Mouse (Mus musculus) heart, adult 2 months (tissue): ENCODE measurements at regions not wholly inside any gene's neighbourhood (a gene's known extent, or its start where the extent isn't known, plus 50 kb on each side); places are given as distances from the start of the nearest gene placed in this dataset.

Source experiments
- DNase-seq, 2 experiments: peaks; one replicate each; pipeline ENCODE4 v3.0.0; 2021
- H3K27ac ChIP-seq: fragments of 200-600 bp; 2 replicates; pipeline ENCODE4 v1.8.1; 2022
- H3K27me3 ChIP-seq: fragments of 200-500 bp; 2 replicates; pipeline ENCODE4 v1.6.1; 2012; ENCODE audit warnings: mild to moderate bottlenecking, low read length, inconsistent platforms, mixed read lengths; ENCODE audit not compliant: control insufficient read depth, insufficient read depth
- H3K36me3 ChIP-seq: fragments of 200-500 bp; 2 replicates; pipeline ENCODE4 v1.6.1; 2012; ENCODE audit warnings: low read length, inconsistent platforms; ENCODE audit not compliant: control insufficient read depth, insufficient read depth
- H3K4me1 ChIP-seq: fragments of 200-500 bp; 2 replicates; pipeline ENCODE4 v1.6.1; 2011; ENCODE audit warnings: low read length; ENCODE audit not compliant: control insufficient read depth, insufficient read depth
- H3K4me3 ChIP-seq: fragments of 200-600 bp; 2 replicates; pipeline ENCODE4 v1.8.1; 2022
- H3K79me2 ChIP-seq: fragments of 200-500 bp; replicated peaks from 2 replicates; pipeline ENCODE4 v1.6.1; 2012; ENCODE audit warnings: mild to moderate bottlenecking, inconsistent platforms, low read length, moderate library complexity, mixed read lengths; ENCODE audit not compliant: control insufficient read depth, insufficient read depth
- H3K9ac ChIP-seq: fragments of 200-500 bp; 2 replicates; pipeline ENCODE4 v1.6.1; 2012; ENCODE audit warnings: low read depth, mild to moderate bottlenecking, control low read depth, inconsistent platforms, low read length, mixed read lengths
- CTCF ChIP-seq: fragments of 200-600 bp; IDR thresholded peaks from 2 replicates; pipeline ENCODE4 v1.8.1; 2022; ENCODE audit warnings: antibody characterized with exemption, mild to moderate bottlenecking, moderate library complexity
- EP300 ChIP-seq: fragments of 200-500 bp; IDR thresholded peaks from 2 replicates; pipeline ENCODE4 v1.6.1; 2011; ENCODE audit warnings: low read depth, low read length, control low read depth; ENCODE audit not compliant: insufficient read depth
- POLR2A ChIP-seq: fragments of 200-500 bp; IDR thresholded peaks from 2 replicates; pipeline ENCODE4 v1.6.1; 2011; ENCODE audit warnings: mild to moderate bottlenecking, low read depth, low read length, control low read depth; ENCODE audit not compliant: insufficient read depth
- WGBS: fragments of 180-500 bp; shearing (Covaris S2); methylation state at CpG from one replicate; pipeline ENCODE4 v1.1.7; 2018; 5-methylcytosine and 5-hydroxymethylcytosine counted together
- intact Hi-C: fragments of 180-260 bp; cut with DNase I; formaldehyde crosslinking; loops from one replicate; pipeline ENCODE4 v1.15.1; 2025

DNA sequence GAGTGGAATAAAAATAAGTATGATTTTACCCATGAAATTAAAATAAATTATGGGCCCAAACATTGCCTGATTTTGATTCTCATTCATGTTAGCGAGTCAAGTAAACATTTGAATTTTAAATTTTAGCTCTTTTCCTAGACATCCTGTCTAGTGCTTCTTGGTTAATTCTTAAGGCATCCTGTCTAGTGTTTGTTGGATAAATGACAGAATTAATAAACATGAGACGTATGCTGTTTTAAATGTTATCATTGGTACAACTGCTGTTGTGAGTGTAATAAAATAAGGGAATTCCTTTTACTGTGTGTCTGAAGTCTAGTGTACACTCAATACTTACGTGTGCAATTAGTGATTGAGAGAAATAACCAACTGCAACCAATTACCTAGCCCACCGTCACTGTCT is 149.0 kb upstream of the Trpm3 start:
- H3K27ac ChIP-seq, result no peak overlapping the region
- DNase-seq, result no peak
- no peak for TF ChIP-seq EP300
- no peak for TF ChIP-seq CTCF
- TF ChIP-seq POLR2A, result no peak
- 83% methylated on average over 4 of the region's 4 CpGs for WGBS
- H3K9ac ChIP-seq, result no peak overlapping the region
- no peaks in the 10 kb centered on the region for H3K27me3 ChIP-seq
- no peaks in the 10 kb centered on the region for H3K79me2 ChIP-seq
- no peak overlapping the region for H3K4me3 ChIP-seq
- no peaks in the 10 kb centered on the region for H3K4me1 ChIP-seq
- intact Hi-C loops, result no loop called here
- H3K36me3 ChIP-seq, result no peaks in the 10 kb centered on the region

- WGBS, result 68% methylated on average over 4 of the region's 4 CpGs
- Histone ChIP-seq H3K4me1 (no peaks in the 10 kb centered on the region), H3K9ac (no peak overlapping the region), H3K27ac (no peak overlapping the region), H3K27me3 (no peaks in the 10 kb centered on the region), H3K36me3 (no peaks in the 10 kb centered on the region), H3K4me3 (no peak overlapping the region), H3K79me2 (no peaks in the 10 kb centered on the region)
- intact Hi-C loops, result no loop called here
- TF ChIP-seq POLR2A (no peak), CTCF (no peak), EP300 (no peak)
- peak in 1 of 2 experiments; percentile 23 for DNase-seq
Measured at GRCm38 (mm10) chr19:21990970-21991369, 147.9 kb upstream of the Trpm3 start.

DNA sequence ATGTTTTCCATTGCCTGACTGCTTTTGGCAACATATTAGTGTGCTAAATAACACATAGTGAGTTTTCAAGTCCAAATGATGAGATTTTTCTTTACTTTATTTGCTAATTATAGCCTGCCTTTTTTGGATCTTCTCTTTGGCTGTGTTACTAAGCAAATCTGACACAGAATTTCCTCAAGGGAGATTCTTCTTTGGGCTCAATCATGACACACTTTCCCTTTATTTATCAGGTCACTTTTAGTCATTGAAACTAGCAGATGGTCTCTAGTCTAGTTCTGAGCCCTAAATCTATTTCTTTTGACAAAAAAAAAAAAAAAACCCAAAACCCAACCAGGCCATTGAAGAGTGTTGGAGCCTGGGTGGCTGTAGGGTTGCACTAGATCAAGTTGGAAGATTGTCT is 147.4 kb upstream of the Trpm3 start:
- H3K4me1 ChIP-seq, result no peaks in the 10 kb centered on the region
- H3K4me3 ChIP-seq, result no peak overlapping the region
- no peaks in the 10 kb centered on the region for H3K27me3 ChIP-seq
- no peak overlapping the region for H3K9ac ChIP-seq
- intact Hi-C loops, result no loop called here
- TF ChIP-seq CTCF (no peak), EP300 (no peak), POLR2A (no peak)
- no peak for DNase-seq
- H3K27ac ChIP-seq, result no peak overlapping the region
- H3K36me3 ChIP-seq, result no peaks in the 10 kb centered on the region
- no peaks in the 10 kb centered on the region for H3K79me2 ChIP-seq

GRCm38 (mm10) chr19:21999621-22000020 is 139.2 kb upstream of the Trpm3 start:
- Histone ChIP-seq H3K79me2 (no peaks in the 10 kb centered on the region), H3K4me3 (no peak overlapping the region), H3K36me3 (no peaks in the 10 kb centered on the region), H3K27me3 (no peaks in the 10 kb centered on the region), H3K4me1 (no peaks in the 10 kb centered on the region), H3K9ac (no peak overlapping the region), H3K27ac (no peak overlapping the region)
- 90% methylated on average over 5 of the region's 5 CpGs for WGBS
- TF ChIP-seq EP300, result no peak
- TF ChIP-seq POLR2A, result no peak
- TF ChIP-seq CTCF, result no peak
- intact Hi-C loops, result no loop called here
- no peak for DNase-seq

GRCm38 (mm10) chr19:22008053-22008935 is 130.6 kb upstream of the Trpm3 start:
- DNase-seq, result no peak
- H3K4me3 ChIP-seq, result no peak overlapping the region
- no peak overlapping the region for H3K9ac ChIP-seq
- TF ChIP-seq CTCF (no peak), POLR2A (no peak), EP300 (no peak)
- no peaks in the 10 kb centered on the region for H3K79me2 ChIP-seq
- intact Hi-C loops, result no loop called here
- no peaks in the 10 kb centered on the region for H3K36me3 ChIP-seq
- no peaks in the 10 kb centered on the region for H3K4me1 ChIP-seq
- no peaks in the 10 kb centered on the region for H3K27me3 ChIP-seq
- no peak overlapping the region for H3K27ac ChIP-seq
- WGBS, result 84% methylated on average over 13 of the region's 13 CpGs

- intact Hi-C loops, result no loop called here
- 72% methylated on average over 5 of the region's 5 CpGs for WGBS
Measured at GRCm38 (mm10) chr19:22010239-22010638, 128.6 kb upstream of the Trpm3 start.

More at GRCm38 (mm10) chr19:22010239-22010638, 128.6 kb upstream of the Trpm3 start:
- no peaks in the 10 kb centered on the region for H3K27me3 ChIP-seq
- no peaks in the 10 kb centered on the region for H3K36me3 ChIP-seq
- TF ChIP-seq CTCF (no peak), POLR2A (no peak), EP300 (no peak)
- no peak for DNase-seq
- no peaks in the 10 kb centered on the region for H3K4me1 ChIP-seq
- no peak overlapping the region for H3K27ac ChIP-seq
- no peak overlapping the region for H3K9ac ChIP-seq
- no peaks in the 10 kb centered on the region for H3K79me2 ChIP-seq
- no peak overlapping the region for H3K4me3 ChIP-seq
